Mouse (Mus musculus) C2C12 (cell line): ENCODE results near the gene Doxl2.

Experiments used
- CTCF ChIP-seq: IDR thresholded peaks from one replicate; pipeline ENCODE4 v1.5.1; 2011; ENCODE audit not compliant: control insufficient read depth, insufficient read depth, insufficient read length
- MYOG ChIP-seq: IDR thresholded peaks from one replicate; pipeline ENCODE4 v1.6.1; 2011; ENCODE audit not compliant: control insufficient read depth, insufficient read length; ENCODE audit errors: extremely low read depth

- TF ChIP-seq CTCF (no peak), MYOG (no peak)
Observed at GRCm38 (mm10) chr6:48951630-48952029, 23.1 kb upstream of the Doxl2 start.
